Mouse (Mus musculus) bone marrow macrophage, adult 2 months (primary cell): ENCODE measurements around the gene Tcl1b4. TPM values are rescaled to one million over a fixed set of nuclear protein-coding genes. Genes with fewer than 3 reads are reported as not detected.

ENCODE experiments used
- H3K27ac ChIP-seq: 2 replicates; pipeline ENCODE4 v1.5.1; 2012; ENCODE audit warnings: low read depth, low read length; ENCODE audit not compliant: insufficient read depth
- H3K4me1 ChIP-seq: 2 replicates; pipeline ENCODE4 v1.6.1; 2012; ENCODE audit warnings: low read length; ENCODE audit not compliant: control insufficient read depth, insufficient read depth
- H3K4me3 ChIP-seq: 2 replicates; pipeline ENCODE4 v1.5.1; 2012; ENCODE audit warnings: mild to moderate bottlenecking, low read length, moderate library complexity; ENCODE audit not compliant: insufficient read depth
- CTCF ChIP-seq: IDR thresholded peaks from 2 replicates; pipeline ENCODE4 v1.5.1; 2012; ENCODE audit warnings: low read depth, mild to moderate bottlenecking, low read length, moderate library complexity
- POLR2A ChIP-seq: IDR thresholded peaks from 2 replicates; pipeline ENCODE4 v1.6.1; 2012; ENCODE audit warnings: mild to moderate bottlenecking, low read depth, low read length, borderline replicate concordance
- polyA plus RNA-seq: library from polyadenylated mRNA; stranded (reverse); fragments of >200 nt; gene quantifications from 2 replicates; pipeline ENCODE4 v1.2.4, GENCODE M21; 2012; ENCODE audit not compliant: missing spikeins, insufficient read depth, insufficient read length

Gene Tcl1b4
- polyA plus RNA-seq, 1 experiment = not detected

DNA sequence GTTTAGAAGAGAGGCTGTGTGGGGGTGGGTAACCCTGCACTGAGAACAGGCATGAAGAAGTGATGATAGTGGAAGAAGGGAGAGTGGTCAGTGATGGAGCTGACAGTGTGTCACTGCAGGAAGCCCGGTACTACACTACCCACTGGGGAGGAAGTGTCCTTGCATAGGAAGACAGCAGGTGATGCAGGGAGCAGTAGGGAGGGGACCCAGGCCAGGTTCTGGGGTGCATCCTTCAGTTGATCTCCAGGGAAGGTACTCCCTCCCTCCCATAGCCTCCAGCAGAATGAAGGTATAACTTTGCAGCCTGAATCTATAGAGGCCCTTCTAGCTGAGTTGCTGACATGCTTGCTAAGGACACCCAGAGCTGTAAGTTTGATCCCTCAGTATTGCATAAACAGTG lies 5.3 kb downstream of the Tcl1b4 start:
- no peak overlapping the region for H3K4me3 ChIP-seq
- TF ChIP-seq CTCF (no peak), POLR2A (no peak)
- no peak overlapping the region for H3K27ac ChIP-seq
- H3K4me1 ChIP-seq = no peaks in the 10 kb centered on the region

DNA sequence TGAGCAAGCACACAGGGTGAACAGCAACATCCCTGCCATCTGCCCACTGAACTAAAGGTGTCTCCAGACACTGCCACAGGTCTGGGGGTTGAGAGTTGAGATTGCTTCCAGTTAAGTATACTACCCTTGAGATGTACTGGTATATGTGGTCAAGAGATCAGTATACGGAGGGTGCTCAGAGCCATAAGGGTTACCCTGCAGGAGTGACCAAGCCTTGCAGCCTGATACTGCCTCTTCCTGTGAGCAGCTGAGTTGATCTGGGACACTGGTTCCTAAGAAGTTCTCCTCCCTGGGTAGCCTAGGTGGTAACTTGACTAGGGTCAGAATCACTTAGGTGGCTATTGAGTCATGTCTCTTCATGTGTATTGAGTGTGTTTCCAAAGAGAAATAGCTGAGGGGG lies 6.7 kb downstream of the Tcl1b4 start:
- H3K4me1 ChIP-seq = no peaks in the 10 kb centered on the region
- H3K27ac ChIP-seq = no peak overlapping the region
- no peak overlapping the region for H3K4me3 ChIP-seq
- TF ChIP-seq CTCF = no peak

DNA sequence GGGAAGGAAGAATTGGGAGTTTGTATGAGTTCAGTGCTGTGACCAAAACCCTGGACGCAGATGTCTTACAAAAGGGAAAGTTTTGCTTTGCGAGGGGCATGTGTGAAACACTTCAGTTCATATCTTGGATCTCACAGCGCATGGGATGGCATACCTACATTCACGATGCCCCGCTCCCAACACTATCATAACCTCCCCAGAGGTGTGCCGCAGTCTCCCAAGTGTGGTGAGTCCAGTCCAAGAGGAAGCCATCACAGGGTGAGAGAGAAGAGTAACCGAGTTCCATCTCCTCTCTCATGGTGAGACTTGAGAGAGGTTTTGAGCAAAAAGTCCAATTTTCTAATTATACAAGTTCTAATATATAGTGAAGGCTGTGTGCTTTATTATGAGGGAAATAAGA lies 7.5 kb downstream of the Tcl1b4 start:
- Histone ChIP-seq H3K27ac (no peak overlapping the region), H3K4me3 (no peak overlapping the region), H3K4me1 (no peaks in the 10 kb centered on the region)
- TF ChIP-seq CTCF (no peak), POLR2A (no peak)

DNA sequence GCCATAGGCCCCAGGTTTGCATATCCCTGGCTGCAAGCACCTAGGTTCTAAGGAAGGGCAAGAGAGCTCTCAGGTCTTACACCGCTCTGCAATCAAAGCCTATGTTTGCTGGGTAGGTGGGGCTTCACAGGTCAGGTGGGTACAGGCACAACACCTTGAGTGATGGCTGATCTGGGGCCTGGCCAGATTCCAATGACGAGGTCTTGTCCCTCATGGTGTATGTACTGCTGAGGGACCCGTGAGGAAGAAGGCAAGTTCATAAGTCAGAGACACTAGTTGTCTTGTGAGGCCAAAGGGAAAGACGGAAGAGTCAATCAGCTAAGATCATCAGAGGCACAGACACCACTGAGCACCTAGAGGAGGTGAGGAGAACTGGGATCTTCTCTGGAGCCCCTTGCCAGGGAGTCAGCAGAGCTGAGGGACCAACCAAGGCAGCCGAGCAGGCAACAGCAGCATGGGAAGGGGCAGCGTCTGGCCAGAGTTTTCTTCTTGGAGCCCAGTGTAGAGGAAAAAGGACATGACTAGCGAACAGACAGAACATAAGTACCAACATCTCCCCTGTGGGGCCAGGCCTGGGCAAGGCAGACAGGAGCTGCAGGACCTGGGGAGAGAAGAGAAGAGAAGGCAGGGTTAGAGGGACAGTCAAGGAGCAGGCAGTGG lies 15.5 kb downstream of the Tcl1b4 start:
- Histone ChIP-seq H3K27ac (no peak overlapping the region), H3K4me3 (no peak overlapping the region), H3K4me1 (no peaks in the 10 kb centered on the region)
- no peak for TF ChIP-seq CTCF
- no peak for TF ChIP-seq POLR2A

DNA sequence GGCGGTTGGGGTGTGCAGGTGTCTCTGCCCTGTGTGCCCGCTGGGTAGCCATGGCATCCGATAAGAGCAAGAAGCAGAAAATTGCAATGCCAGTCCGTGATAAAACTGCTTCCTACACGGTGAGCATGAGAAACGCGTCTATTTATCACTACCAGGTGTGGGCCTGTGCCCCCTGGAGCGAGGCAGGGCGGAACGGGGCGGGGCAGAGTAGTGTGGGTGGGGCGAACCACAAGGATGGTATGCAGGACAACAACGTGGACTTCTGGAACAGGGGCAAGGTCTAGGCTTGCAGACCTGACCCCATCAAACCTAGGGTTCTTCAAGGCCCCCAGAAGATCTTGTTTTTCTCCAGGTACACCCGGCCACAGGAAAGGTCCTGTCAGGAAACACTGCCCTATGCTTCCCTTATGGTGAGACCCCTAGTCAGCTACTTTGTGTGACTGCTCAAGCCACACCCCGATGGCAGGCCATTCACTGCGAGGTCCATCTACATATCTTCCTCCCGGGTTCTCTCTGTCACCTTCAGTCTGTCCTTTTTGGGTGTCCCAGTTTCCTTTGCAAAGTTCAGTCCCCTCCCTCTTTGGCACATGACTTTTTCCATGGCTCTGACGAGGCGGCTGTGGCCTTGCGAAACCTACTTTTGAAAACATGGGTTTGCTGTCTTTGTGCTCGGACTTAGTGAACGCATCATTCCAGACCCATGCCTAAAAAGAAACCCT lies 21.0 kb downstream of the Tcl1b4 start, which contains the start of gene Tcl1:
TSS of gene Tcl1 (minus strand) at position 193 of the 719 bp plus-strand sequence.
- H3K4me3 ChIP-seq = no peak within 1 kb of the TSS
- TF ChIP-seq POLR2A (no peak), CTCF (no peak)
- H3K27ac ChIP-seq = no peak within 1 kb of the TSS
- H3K4me1 ChIP-seq = no peaks in the 10 kb centered on the region

DNA sequence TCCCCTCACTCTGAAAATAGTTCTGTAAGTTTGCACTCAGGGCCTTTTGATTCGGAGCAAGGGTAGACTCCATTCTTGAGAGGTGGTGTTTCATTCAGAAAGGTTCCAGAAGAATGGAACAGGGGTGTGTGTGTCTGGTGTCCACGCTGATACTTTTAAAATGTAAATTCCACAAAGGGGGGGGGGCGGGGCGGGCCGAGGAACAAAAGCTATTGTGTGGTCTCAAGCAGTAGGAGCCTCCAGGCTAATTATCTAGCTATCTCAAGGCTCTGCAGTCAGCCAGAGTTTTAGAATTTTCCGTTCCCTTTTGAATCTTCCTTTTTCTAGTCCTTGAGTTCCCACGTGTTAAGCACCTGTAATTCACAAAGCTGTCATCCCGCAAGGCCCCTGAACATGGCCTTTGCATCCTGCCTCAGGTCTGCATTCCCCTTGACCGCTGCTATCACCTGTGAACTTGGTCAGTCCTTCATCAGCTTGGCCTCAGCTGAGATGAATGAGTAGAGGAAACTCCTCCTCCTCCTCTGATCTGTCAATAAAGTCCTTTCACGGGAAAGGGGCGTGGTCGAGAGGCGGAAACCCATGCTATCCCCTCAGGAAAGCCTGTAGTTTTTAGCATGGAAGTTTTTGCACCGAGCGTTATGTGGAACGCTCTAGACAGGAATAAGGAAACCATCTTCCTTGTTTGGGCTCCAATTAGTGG lies 23.0 kb downstream of the Tcl1b4 start:
- H3K4me3 ChIP-seq = no peak overlapping the region
- TF ChIP-seq POLR2A (no peak), CTCF (no peak)
- no peaks in the 10 kb centered on the region for H3K4me1 ChIP-seq
- H3K27ac ChIP-seq = no peak overlapping the region

DNA sequence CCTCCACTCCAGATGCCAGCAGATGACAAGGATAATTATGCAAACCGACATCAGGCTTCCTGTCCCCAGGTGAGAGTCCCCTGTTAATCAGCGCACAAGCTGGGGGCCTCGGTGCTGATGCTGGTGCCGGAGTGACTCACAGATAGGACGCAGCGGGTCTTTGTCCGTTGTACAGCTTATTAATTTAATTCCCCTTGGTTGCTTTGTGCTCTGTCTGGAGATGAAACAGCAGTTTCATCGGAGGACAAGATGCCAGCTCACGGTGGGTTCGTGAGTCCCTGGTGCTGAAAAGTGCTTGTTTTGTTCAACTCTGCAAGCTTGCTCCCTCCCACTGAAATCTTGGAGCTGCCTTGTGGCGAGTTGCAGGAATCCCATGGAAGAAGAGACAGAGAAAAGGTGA lies 32.6 kb downstream of the Tcl1b4 start:
- no peak overlapping the region for H3K4me3 ChIP-seq
- TF ChIP-seq POLR2A (no peak), CTCF (no peak)
- H3K4me1 ChIP-seq = 0 out of 2 replicates have a peak, but pooled peaks cover 3% of the 10 kb centered on the region
- H3K27ac ChIP-seq = no peak overlapping the region

DNA sequence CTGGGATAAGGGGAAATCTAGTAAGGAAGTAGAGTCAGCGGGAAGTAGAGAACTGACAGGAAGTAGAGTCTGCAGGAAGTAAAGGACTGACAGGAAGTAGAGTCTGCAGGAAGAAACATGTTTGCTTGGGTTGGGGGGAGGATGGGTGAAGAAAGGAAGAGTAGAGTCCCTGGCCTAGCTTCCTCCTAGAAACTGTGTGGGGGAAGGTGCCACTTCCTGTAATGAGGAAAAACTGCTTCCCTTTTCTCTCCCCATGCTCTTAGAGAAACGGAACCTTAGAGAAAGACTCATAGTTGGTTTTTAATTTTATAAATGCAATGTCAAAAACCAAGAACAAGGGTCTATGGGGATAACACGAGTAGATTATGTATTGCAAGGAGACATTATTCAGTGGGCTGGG lies 33.3 kb downstream of the Tcl1b4 start:
- 0 out of 2 replicates have a peak, but pooled peaks cover 3% of the 10 kb centered on the region for H3K4me1 ChIP-seq
- no peak overlapping the region for H3K27ac ChIP-seq
- TF ChIP-seq POLR2A (no peak), CTCF (no peak)
- no peak overlapping the region for H3K4me3 ChIP-seq

DNA sequence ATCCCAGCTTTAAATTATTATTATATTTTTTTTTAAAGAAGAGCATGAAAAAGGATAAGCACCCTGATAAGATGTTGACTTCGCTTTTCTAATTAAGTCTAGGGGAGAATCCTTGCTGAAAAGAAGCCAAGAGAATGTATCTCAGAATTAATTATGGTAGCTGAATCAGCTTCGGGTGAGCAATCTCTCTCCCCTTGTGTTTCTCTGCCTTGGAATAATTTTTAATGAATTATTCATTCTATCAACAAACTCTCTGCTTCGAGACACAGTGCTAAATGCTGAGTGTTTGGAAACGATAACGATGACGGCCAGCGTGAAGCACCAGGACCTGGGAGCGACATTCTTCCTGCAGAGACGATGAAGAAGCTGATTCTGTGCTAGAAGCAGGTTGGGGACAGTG lies 37.3 kb downstream of the Tcl1b4 start:
- Histone ChIP-seq H3K27ac (no peak overlapping the region), H3K4me1 (0 out of 2 replicates have a peak, but pooled peaks cover 3% of the 10 kb centered on the region), H3K4me3 (no peak overlapping the region)
- TF ChIP-seq CTCF (no peak), POLR2A (no peak)

DNA sequence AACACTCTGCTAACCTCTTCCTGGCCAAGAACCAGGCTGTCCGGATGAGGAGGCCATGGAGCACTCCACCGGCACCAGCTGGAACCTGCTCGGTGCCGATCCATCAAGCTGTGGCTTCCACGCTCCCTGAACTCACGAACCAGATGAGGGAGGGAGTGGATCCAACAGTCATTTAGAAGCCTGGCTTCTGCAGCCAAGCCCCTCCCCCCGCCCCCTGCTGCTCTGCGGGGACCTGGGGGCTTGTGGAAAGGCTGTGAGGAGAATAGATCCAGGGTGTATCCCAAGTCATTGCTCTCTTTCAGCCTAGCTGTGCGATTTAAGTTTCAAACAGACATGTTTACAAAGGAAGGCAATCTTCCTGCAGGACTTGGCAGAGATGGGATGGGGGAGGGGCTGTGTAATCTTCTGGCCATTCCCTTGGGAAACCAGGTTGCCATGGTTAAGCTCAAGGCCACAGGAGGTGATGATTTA lies 47.0 kb downstream of the Tcl1b4 start:
- no peak for TF ChIP-seq POLR2A
- TF ChIP-seq CTCF = no peak
- Histone ChIP-seq H3K27ac (no peak overlapping the region), H3K4me1 (no peaks in the 10 kb centered on the region)

More for the DNA sequence above, 47.0 kb downstream of the Tcl1b4 start:
- no peak overlapping the region for H3K4me3 ChIP-seq
